Mouse (Mus musculus): ENCODE data around the gene Arhgef26.

GRCm38 (mm10) chr3:62492568-62492967, 154.4 kb downstream of the Arhgef26 start:
- TF ChIP-seq CTCF (IDR thresholded peaks at IDR 0.05; ENCODE audit: low read depth, low read length), result no peak
- no peak for TF ChIP-seq GATA1 (IDR thresholded peaks at IDR 0.05; ENCODE audit: borderline replicate concordance, low read length)
- TF ChIP-seq TAL1 (conservative IDR thresholded peaks at IDR 0.05; ENCODE audit: low read depth, low read length), result no peak

All from G1E (cell line).